Mouse (Mus musculus) thymus, postnatal 0 days (tissue): ENCODE measurements around the gene Gm28036. TPM values are rescaled to one million over a fixed set of nuclear protein-coding genes. Genes with fewer than 3 reads are reported as not detected.
"Not testable (repeated sequence)": the region's sequence is repeated elsewhere in the genome, so short reads cannot be mapped to it uniquely, and the experiment has no call there.

Experiments used
- DNase-seq: peaks from one replicate; pipeline ENCODE4 v3.0.0-alpha.2; 2015; ENCODE audit warnings: low spot score
- polyA plus RNA-seq: library from polyadenylated mRNA; unstranded; fragments of >200 nt; fragmentation: Nextera tagmentation; extraction: Ambion mirVana; gene quantifications from 2 replicates; pipeline ENCODE4 v1.2.1, GENCODE M21; 2015

The Gm28036 gene
- 13.8 and 14.9 TPM in 2 replicates for polyA plus RNA-seq

- DNase-seq, result no peak
Observed at GRCm38 (mm10) chr2:156126992-156127391, at the start of gene Gm28036. Gene Gm28036, minus strand, starts transcription at chr2:156127092.

- no peak for DNase-seq
Observed at GRCm38 (mm10) chr2:156166557-156166956, 39.7 kb upstream of the Gm28036 start.

- DNase-seq, result no peak
Observed at GRCm38 (mm10) chr2:156165478-156165877, 38.6 kb upstream of the Gm28036 start.

- DNase-seq, result no peak
Observed at GRCm38 (mm10) chr2:156151538-156151937, 24.6 kb upstream of the Gm28036 start.

- DNase-seq, result no peak
Observed at GRCm38 (mm10) chr2:156147316-156147915, 20.5 kb upstream of the Gm28036 start.

DNA sequence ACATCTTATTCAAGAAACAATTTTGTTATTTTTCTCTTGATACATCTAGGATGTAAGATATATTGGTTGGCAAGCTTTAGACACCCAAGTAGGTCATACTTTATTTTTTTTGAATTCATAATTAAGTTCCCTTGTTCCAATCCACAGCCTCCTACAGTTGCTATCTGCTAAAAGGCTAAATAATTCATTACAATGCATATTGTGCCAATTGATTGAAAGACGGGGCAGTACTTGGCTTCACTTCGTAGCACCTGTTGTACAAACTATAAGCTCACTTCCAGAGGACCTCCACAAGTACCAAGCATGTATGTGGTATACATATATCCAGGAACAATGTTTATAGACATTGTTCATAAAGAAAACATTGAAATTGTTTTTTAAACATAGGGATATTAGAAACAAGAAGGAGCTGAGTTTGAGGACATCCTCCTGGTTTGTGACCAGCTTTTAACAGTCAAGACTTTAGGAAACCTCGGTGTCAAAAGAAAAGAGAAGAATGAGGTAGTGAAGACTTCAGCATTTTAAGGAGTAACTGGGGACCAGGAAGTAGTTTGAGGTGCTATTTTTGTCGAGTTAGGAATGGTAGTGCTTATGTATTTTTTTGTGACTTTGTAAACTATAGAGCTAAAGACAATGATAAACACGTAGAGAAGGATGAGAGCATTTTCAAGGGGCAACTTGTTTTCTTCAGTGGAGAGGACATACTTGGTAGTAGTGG is 19.5 kb upstream of the Gm28036 start:
- DNase-seq, result no peak

- no peak for DNase-seq
Observed at GRCm38 (mm10) chr2:156145486-156146130, 18.7 kb upstream of the Gm28036 start.

GRCm38 (mm10) chr2:156143953-156144724 is 17.2 kb upstream of the Gm28036 start, which contains the start of the genes Romo1 and Nfs1:
Gene Romo1, plus strand, starts transcription at chr2:156144039.
Gene Nfs1, minus strand, starts transcription at chr2:156144186.
- DNase-seq, result peak; percentile 96

DNA sequence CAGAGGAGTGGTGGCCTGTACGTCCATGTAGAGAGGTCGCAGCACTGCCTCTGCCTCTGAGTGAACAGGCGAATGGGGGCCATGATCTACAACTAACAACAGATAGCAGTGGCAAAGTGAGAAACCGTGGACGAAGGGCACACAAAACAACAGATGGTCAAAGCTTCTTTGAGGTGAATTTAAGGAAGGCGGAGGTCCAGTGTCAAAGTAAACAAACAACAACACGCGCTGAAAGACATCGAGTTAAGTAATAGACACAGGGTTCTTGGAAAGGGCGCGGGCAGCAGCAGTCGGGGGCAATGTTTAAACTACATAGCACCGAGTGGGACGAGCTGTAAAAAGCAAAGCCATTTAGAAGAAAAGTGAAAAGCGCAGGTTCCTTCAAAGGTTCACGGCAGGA is 16.5 kb upstream of the Gm28036 start:
- DNase-seq, result no peak

GRCm38 (mm10) chr2:156142820-156143219 is 15.9 kb upstream of the Gm28036 start:
- no peak for DNase-seq

- DNase-seq, result peak; percentile 28
Observed at GRCm38 (mm10) chr2:156135695-156136094, 8.8 kb upstream of the Gm28036 start.

- no peak for DNase-seq
Observed at GRCm38 (mm10) chr2:156134161-156134560, 7.3 kb upstream of the Gm28036 start.

GRCm38 (mm10) chr2:156123731-156124130 is 3.2 kb downstream of the Gm28036 start:
- DNase-seq, result no peak

GRCm38 (mm10) chr2:156119566-156119965 is 7.3 kb downstream of the Gm28036 start:
- no peak for DNase-seq

- DNase-seq, result not testable (repeated sequence)
Observed at GRCm38 (mm10) chr2:156112080-156112423, 14.8 kb downstream of the Gm28036 start.

DNA sequence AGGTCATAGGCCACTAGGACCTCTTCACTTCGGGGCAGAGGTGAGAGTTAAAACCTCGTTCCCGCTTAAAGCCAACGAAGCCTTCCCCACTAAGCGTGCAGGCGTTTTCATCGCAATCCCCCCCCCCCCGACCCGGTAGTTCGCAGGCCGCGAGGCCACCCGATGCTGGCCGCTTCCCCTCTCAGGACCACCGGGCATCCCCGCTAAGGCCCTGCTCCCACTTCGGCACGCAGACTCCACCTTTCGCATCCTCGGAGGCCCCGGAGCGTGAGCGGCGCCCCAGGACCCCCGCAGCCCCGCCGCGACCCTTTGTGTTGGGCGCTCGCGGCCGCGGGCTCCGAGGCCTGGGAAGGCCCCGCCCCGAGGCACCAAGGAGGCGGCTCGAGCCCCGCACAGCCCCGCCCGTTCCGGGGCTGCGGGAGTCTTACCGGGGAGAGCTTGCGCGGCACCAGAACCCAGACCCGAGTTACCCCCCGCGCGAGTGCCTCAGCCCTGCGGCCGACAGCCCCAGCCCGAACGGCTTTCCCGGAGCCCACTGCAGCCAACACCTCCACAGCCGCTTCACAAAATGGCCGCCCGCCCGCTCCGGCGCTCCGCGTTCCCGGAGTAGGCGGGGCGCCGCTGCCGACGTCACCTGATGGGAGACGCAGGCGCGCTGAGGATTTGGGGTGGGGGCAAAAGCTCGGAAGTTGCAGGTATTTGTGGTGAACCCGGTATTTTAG is 15.4 kb downstream of the Gm28036 start, which contains the start of the genes Cpne1 and Rbm12:
Gene Cpne1, minus strand, starts transcription at position 608 of the 722 bp plus-strand sequence.
Gene Rbm12, minus strand, starts transcription at position 621 of the 722 bp plus-strand sequence.
- DNase-seq, result peak; percentile 95

GRCm38 (mm10) chr2:156110627-156111357 is 16.1 kb downstream of the Gm28036 start:
- peak; percentile 40 for DNase-seq

GRCm38 (mm10) chr2:156091926-156092325 is 35.0 kb downstream of the Gm28036 start:
- DNase-seq, result no peak

- no peak for DNase-seq
Observed at GRCm38 (mm10) chr2:156089799-156090198, 37.1 kb downstream of the Gm28036 start.
